Mouse (Mus musculus) liver, embryonic 15.5 days (tissue): ENCODE measurements around the gene Sstr5. TPM values are rescaled to one million over a fixed set of nuclear protein-coding genes. Genes with fewer than 3 reads are reported as not detected.
A peak's percentile ranks its signal among the peaks of the same experiment; 100 is the strongest.

Experiments used
- ATAC-seq: fragments of 200-750 bp; cut with Nextera tagmentation; 2 replicates; pipeline ENCODE4 v1.8.0; 2017; ENCODE audit warnings: moderate number of reproducible peaks, mild to moderate bottlenecking, moderate library complexity; ENCODE audit not compliant: insufficient read depth
- H3K27ac ChIP-seq: fragments of 300-500 bp; sonication (generic); replicated peaks from 2 replicates; pipeline ENCODE4 v1.5.1; 2015; ENCODE audit warnings: mild to moderate bottlenecking, inconsistent platforms
- H3K27me3 ChIP-seq: fragments of 300-500 bp; sonication (generic); 2 replicates; pipeline ENCODE4 v1.6.1; 2015; ENCODE audit warnings: mild to moderate bottlenecking, inconsistent platforms
- H3K36me3 ChIP-seq: fragments of 300-500 bp; sonication (generic); replicated peaks from 2 replicates; pipeline ENCODE4 v1.6.1; 2015; ENCODE audit warnings: moderate library complexity, mild to moderate bottlenecking, inconsistent platforms
- H3K4me1 ChIP-seq: fragments of 300-500 bp; sonication (generic); replicated peaks from 2 replicates; pipeline ENCODE4 v1.6.1; 2015; ENCODE audit warnings: inconsistent platforms
- H3K4me2 ChIP-seq: fragments of 300-500 bp; sonication (generic); 2 replicates; pipeline ENCODE4 v1.6.1; 2015; ENCODE audit warnings: moderate library complexity, mild to moderate bottlenecking, inconsistent platforms
- H3K4me3 ChIP-seq: fragments of 300-500 bp; sonication (generic); replicated peaks from 2 replicates; pipeline ENCODE4 v1.5.1; 2015; ENCODE audit warnings: mild to moderate bottlenecking, inconsistent platforms
- H3K9ac ChIP-seq: fragments of 300-500 bp; sonication (generic); 2 replicates; pipeline ENCODE4 v1.6.1; 2015; ENCODE audit warnings: moderate library complexity, mild to moderate bottlenecking, inconsistent platforms
- H3K9me3 ChIP-seq: fragments of 300-500 bp; sonication (generic); replicated peaks from 2 replicates; pipeline ENCODE4 v1.6.1; 2016; ENCODE audit warnings: inconsistent platforms
- WGBS: fragments of 180-500 bp; shearing (Covaris S2); methylation state at CpG from one replicate; pipeline ENCODE4 v1.1.7; 2015; ENCODE audit warnings: mixed read lengths; ENCODE audit not compliant: insufficient replicate concordance; 5-methylcytosine and 5-hydroxymethylcytosine counted together
- polyA plus RNA-seq: library from polyadenylated mRNA; unstranded; fragments of >200 nt; fragmentation: Nextera tagmentation; extraction: Ambion mirVana; gene quantifications from 2 replicates; pipeline ENCODE4 v1.2.1, GENCODE M21; 2015

Sstr5 gene
- polyA plus RNA-seq, 1 experiment from 2014 or later = not detected

GRCm38 (mm10) chr17:25452246-25452965, 44.7 kb downstream of the Sstr5 start:
- H3K9ac ChIP-seq = no peak overlapping the region
- ATAC-seq = no peak
- no peaks in the 10 kb centered on the region for H3K9me3 ChIP-seq
- H3K4me3 ChIP-seq = no peak overlapping the region
- 60% methylated on average over 5 of the region's 5 CpGs for WGBS
- H3K27me3 ChIP-seq = no peaks in the 10 kb centered on the region
- no peaks in the 10 kb centered on the region for H3K4me1 ChIP-seq
- no peak overlapping the region for H3K27ac ChIP-seq
- no peak overlapping the region for H3K4me2 ChIP-seq
- no peaks in the 10 kb centered on the region for H3K36me3 ChIP-seq

GRCm38 (mm10) chr17:25450329-25450728, 46.8 kb downstream of the Sstr5 start:
- H3K4me3 ChIP-seq = no peak overlapping the region
- no peaks in the 10 kb centered on the region for H3K4me1 ChIP-seq
- 46% methylated on average over 4 of the region's 4 CpGs for WGBS
- H3K36me3 ChIP-seq = no peaks in the 10 kb centered on the region
- H3K4me2 ChIP-seq = no peak overlapping the region
- no peak for ATAC-seq
- no peak overlapping the region for H3K9ac ChIP-seq
- no peak overlapping the region for H3K27ac ChIP-seq
- H3K9me3 ChIP-seq = no peaks in the 10 kb centered on the region
- H3K27me3 ChIP-seq = 0 out of 2 replicates have a peak, but pooled peaks cover 3% of the 10 kb centered on the region

- ATAC-seq = no peak
- no peak overlapping the region for H3K4me3 ChIP-seq
- no peaks in the 10 kb centered on the region for H3K36me3 ChIP-seq
- no peak overlapping the region for H3K4me2 ChIP-seq
- no peaks in the 10 kb centered on the region for H3K4me1 ChIP-seq
- 64% methylated on average over 12 of the region's 12 CpGs for WGBS
- no peak overlapping the region for H3K9ac ChIP-seq
- H3K27ac ChIP-seq = no peak overlapping the region
- H3K9me3 ChIP-seq = no peaks in the 10 kb centered on the region
- 0 out of 2 replicates have a peak, but pooled peaks cover 3% of the 10 kb centered on the region for H3K27me3 ChIP-seq
Measured at GRCm38 (mm10) chr17:25447865-25448264, 49.2 kb downstream of the Sstr5 start.

- no peak overlapping the region for H3K4me2 ChIP-seq
- WGBS = 71% methylated on average over 3 of the region's 3 CpGs
- 0 out of 2 replicates have a peak, but pooled peaks cover 3% of the 10 kb centered on the region for H3K27me3 ChIP-seq
- no peak overlapping the region for H3K27ac ChIP-seq
- H3K36me3 ChIP-seq = no peaks in the 10 kb centered on the region
- H3K4me3 ChIP-seq = no peak overlapping the region
- H3K9me3 ChIP-seq = no peaks in the 10 kb centered on the region
- ATAC-seq = no peak
- no peak overlapping the region for H3K9ac ChIP-seq
- H3K4me1 ChIP-seq = no peaks in the 10 kb centered on the region
Measured at GRCm38 (mm10) chr17:25445841-25446240, 51.2 kb downstream of the Sstr5 start.

- 24% methylated on average over 4 of the region's 4 CpGs for WGBS
- H3K27ac ChIP-seq = no peak overlapping the region
- no peak overlapping the region for H3K4me3 ChIP-seq
- H3K4me1 ChIP-seq = no peaks in the 10 kb centered on the region
- H3K9me3 ChIP-seq = no peaks in the 10 kb centered on the region
- H3K36me3 ChIP-seq = no peaks in the 10 kb centered on the region
- H3K4me2 ChIP-seq = no peak overlapping the region
- no peak overlapping the region for H3K9ac ChIP-seq
- ATAC-seq = no peak
- H3K27me3 ChIP-seq = 0 out of 2 replicates have a peak, but pooled peaks cover 3% of the 10 kb centered on the region
Measured at GRCm38 (mm10) chr17:25445074-25445473, 52.0 kb downstream of the Sstr5 start.

- no peak overlapping the region for H3K4me2 ChIP-seq
Measured at GRCm38 (mm10) chr17:25442889-25443288, 54.2 kb downstream of the Sstr5 start.

GRCm38 (mm10) chr17:25441417-25441816, 55.7 kb downstream of the Sstr5 start:
- Histone ChIP-seq H3K27ac (no peak overlapping the region), H3K27me3 (no peaks in the 10 kb centered on the region; the same call in 1 of the 2 replicates), H3K9ac (no peak overlapping the region), H3K4me2 (no peak overlapping the region), H3K9me3 (no peaks in the 10 kb centered on the region), H3K4me3 (no peak overlapping the region), H3K36me3 (no peaks in the 10 kb centered on the region), H3K4me1 (no peaks in the 10 kb centered on the region)
- WGBS = 47% methylated on average over 6 of the region's 6 CpGs
- peak; percentile 64 for ATAC-seq

More at GRCm38 (mm10) chr17:25442889-25443288, 54.2 kb downstream of the Sstr5 start:
- H3K4me1 ChIP-seq = no peaks in the 10 kb centered on the region
- no peak for ATAC-seq
- no peak overlapping the region for H3K27ac ChIP-seq
- no peak overlapping the region for H3K4me3 ChIP-seq
- H3K9ac ChIP-seq = no peak overlapping the region
- H3K9me3 ChIP-seq = no peaks in the 10 kb centered on the region
- no peaks in the 10 kb centered on the region for H3K36me3 ChIP-seq
- 43% methylated on average over 3 of the region's 3 CpGs for WGBS
- H3K27me3 ChIP-seq = peaks cover 3% of the 10 kb centered on the region; the same call in 1 of the 2 replicates

Other genes with a start within 250 kb of the Sstr5 start
- 0.30 and 0.58 TPM in 2 replicates for gene Baiap3, start 240.9 kb downstream of the Sstr5 start, polyA plus RNA-seq
- 214 and 242 TPM in 2 replicates for gene Ube2i, start 222.7 kb downstream of the Sstr5 start, polyA plus RNA-seq
- 3.8 TPM in 2 replicates for gene Prss34, start 198.9 kb downstream of the Sstr5 start, polyA plus RNA-seq
- not detected in 2 replicates for gene Prss28, start 188.6 kb downstream of the Sstr5 start, polyA plus RNA-seq
- gene Prss29, start 178.6 kb downstream of the Sstr5 start, polyA plus RNA-seq = not detected in 2 replicates
- gene Tpsab1, start 151.7 kb downstream of the Sstr5 start, polyA plus RNA-seq = not detected in 2 replicates
- 0.47 and 0.55 TPM in 2 replicates for gene Tpsb2, start 131.0 kb downstream of the Sstr5 start, polyA plus RNA-seq
- gene Tpsg1, start 128.0 kb downstream of the Sstr5 start, polyA plus RNA-seq = 0.46 and 0.76 TPM in 2 replicates
- gene Cacna1h, start 63.5 kb downstream of the Sstr5 start, polyA plus RNA-seq = 0.24 and 0.36 TPM in 2 replicates
- 0.22 TPM in 1 of 2 replicates, not detected in the other for gene Tekt4, start 42.7 kb downstream of the Sstr5 start, polyA plus RNA-seq
- 0.21 and 0.43 TPM in 2 replicates for gene Sox8, start 73.4 kb upstream of the Sstr5 start, polyA plus RNA-seq
- gene Lmf1, start 81.8 kb upstream of the Sstr5 start, polyA plus RNA-seq = 10.1 and 13.0 TPM in 2 replicates
- not detected in 2 replicates for gene Gng13, start 219.9 kb upstream of the Sstr5 start, polyA plus RNA-seq
- 21.1 and 24.2 TPM in 2 replicates for gene Chtf18, start 230.1 kb upstream of the Sstr5 start, polyA plus RNA-seq
- 6.4 and 6.6 TPM in 2 replicates for gene Rpusd1, start 230.4 kb upstream of the Sstr5 start, polyA plus RNA-seq
- not detected in 2 replicates for gene Mslnl, start 238.8 kb upstream of the Sstr5 start, polyA plus RNA-seq